Mouse (Mus musculus) megakaryocyte, embryonic 14.5 days (primary cell): ENCODE measurements at regions not wholly inside any gene's neighbourhood (a gene's known extent, or its start where the extent isn't known, plus 50 kb on each side); places are given as distances from the start of the nearest gene placed in this dataset.

Source experiments
- FLI1 ChIP-seq: IDR thresholded peaks from 2 replicates; pipeline ENCODE4 v1.6.1; 2012; ENCODE audit warnings: low read length, inconsistent platforms, mixed read lengths
- GATA1 ChIP-seq: IDR thresholded peaks from 3 replicates; pipeline ENCODE4 v1.6.1; 2012; ENCODE audit warnings: mixed read lengths, low read length, inconsistent platforms, borderline replicate concordance

GRCm38 (mm10) chr9:49921306-49921705 is 122.6 kb upstream of the Ncam1 start:
- TF ChIP-seq FLI1 (no peak), GATA1 (no peak)
